Mouse (Mus musculus) small intestine, adult 2 months (tissue): Measurements from ENCODE around the gene 1700001J03Rik.

Experiments
- CTCF ChIP-seq: fragments of 200-500 bp; IDR thresholded peaks from 2 replicates; pipeline ENCODE4 v1.5.1; 2012; ENCODE audit warnings: low read depth, mild to moderate bottlenecking, control low read depth, inconsistent platforms, low read length, moderate library complexity, mixed read lengths; ENCODE audit not compliant: insufficient replicate concordance, insufficient read length; ENCODE audit errors: extremely low read depth
- POLR2A ChIP-seq: fragments of 200-500 bp; IDR thresholded peaks from 2 replicates; pipeline ENCODE4 v1.6.1; 2012; ENCODE audit warnings: low read depth, mild to moderate bottlenecking, control low read depth, inconsistent platforms, low read length, moderate library complexity

- no peak for TF ChIP-seq POLR2A
- TF ChIP-seq CTCF: no peak
Measured at GRCm38 (mm10) chr5:146193360-146193759, 8.3 kb upstream of the 1700001J03Rik start.
